Mouse (Mus musculus) E14TG2a.4 (cell line): ENCODE results near the gene Mpo.

Experiments
- CTCF ChIP-seq: conservative IDR thresholded peaks from 2 replicates; pipeline ENCODE4 v1.5.1; 2014; ENCODE audit warnings: low read length
- NANOG ChIP-seq: IDR thresholded peaks from 2 replicates; pipeline ENCODE4 v1.6.1; 2014; ENCODE audit warnings: borderline replicate concordance, low read length, mixed read lengths
- POU5F1 ChIP-seq: IDR thresholded peaks from 2 replicates; pipeline ENCODE4 v1.6.1; 2014; ENCODE audit warnings: low read length, borderline replicate concordance

GRCm38 (mm10) chr11:87747716-87748115 is 45.7 kb upstream of the Mpo start:
- TF ChIP-seq CTCF: no peak
- no peak for TF ChIP-seq POU5F1
- no peak for TF ChIP-seq NANOG
